Mouse (Mus musculus) heart, embryonic 13.5 days (tissue): ENCODE results near the gene Ago3. TPM values are rescaled to one million over a fixed set of nuclear protein-coding genes. Genes with fewer than 3 reads are reported as not detected.

Experiments
- ATAC-seq: fragments of 200-750 bp; cut with Nextera tagmentation; 2 replicates; pipeline ENCODE4 v1.8.0; 2017; ENCODE audit warnings: moderate TSS enrichment; ENCODE audit not compliant: insufficient number of reproducible peaks, low FRiP score, low TSS enrichment; ENCODE audit errors: extremely low read depth
- H3K27ac ChIP-seq: fragments of 300-500 bp; sonication (generic); replicated peaks from 2 replicates; pipeline ENCODE4 v1.5.1; 2015; ENCODE audit warnings: moderate library complexity, mild to moderate bottlenecking, inconsistent platforms
- H3K27me3 ChIP-seq: fragments of 300-500 bp; sonication (generic); replicated peaks from 2 replicates; pipeline ENCODE4 v1.6.1; 2015; ENCODE audit warnings: mild to moderate bottlenecking, inconsistent platforms
- H3K36me3 ChIP-seq: fragments of 300-500 bp; sonication (generic); 2 replicates; pipeline ENCODE4 v1.6.1; 2015; ENCODE audit warnings: mild to moderate bottlenecking, inconsistent platforms
- H3K4me1 ChIP-seq: fragments of 300-500 bp; sonication (generic); 2 replicates; pipeline ENCODE4 v1.6.1; 2015; ENCODE audit warnings: inconsistent platforms
- H3K4me2 ChIP-seq: fragments of 300-500 bp; sonication (generic); 2 replicates; pipeline ENCODE4 v1.6.1; 2015; ENCODE audit warnings: inconsistent platforms, mild to moderate bottlenecking, moderate library complexity
- H3K4me3 ChIP-seq: fragments of 300-500 bp; sonication (generic); 2 replicates; pipeline ENCODE4 v1.5.1; 2015; ENCODE audit warnings: moderate library complexity, mild to moderate bottlenecking, inconsistent platforms
- H3K9ac ChIP-seq: fragments of 300-500 bp; sonication (generic); 2 replicates; pipeline ENCODE4 v1.6.1; 2015; ENCODE audit warnings: inconsistent platforms, mild to moderate bottlenecking, moderate library complexity
- H3K9me3 ChIP-seq: fragments of 300-500 bp; sonication (generic); 2 replicates; pipeline ENCODE4 v1.6.1; 2016; ENCODE audit warnings: inconsistent platforms
- WGBS: fragments of 180-500 bp; shearing (Covaris S2); methylation state at CpG from one replicate; pipeline ENCODE4 v1.1.7; 2015; ENCODE audit warnings: mixed read lengths; 5-methylcytosine and 5-hydroxymethylcytosine counted together
- polyA plus RNA-seq: library from polyadenylated mRNA; unstranded; fragments of >200 nt; fragmentation: Nextera tagmentation; extraction: Ambion mirVana; gene quantifications from 2 replicates; pipeline ENCODE4 v1.2.1, GENCODE M21; 2015

Gene Ago3
- polyA plus RNA-seq, 1 experiment from 2014 or later, result 10.4 TPM

DNA sequence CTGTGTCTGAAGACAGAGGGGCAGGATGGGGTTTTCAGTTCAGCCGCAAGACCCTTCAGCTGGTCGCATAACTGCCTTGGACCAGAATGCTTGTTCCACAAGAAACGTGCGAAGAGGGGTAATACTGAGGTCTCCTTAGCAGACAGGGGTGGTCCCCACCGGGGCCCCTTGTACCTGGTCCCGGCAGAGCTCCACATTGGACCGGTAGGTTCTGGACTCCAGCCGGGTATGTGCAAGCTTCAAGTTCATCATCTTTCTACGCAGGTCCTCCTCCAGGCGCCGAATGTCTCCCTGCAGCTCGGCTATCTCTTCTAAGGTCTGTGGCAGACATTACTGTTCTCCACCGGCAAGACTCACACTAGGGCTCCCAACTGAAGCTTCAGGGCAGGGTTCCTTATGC is 106.7 kb downstream of the Ago3 start:
- Histone ChIP-seq H3K9me3 (no peaks in the 10 kb centered on the region), H3K27me3 (peaks cover 41% of the 10 kb centered on the region), H3K4me3 (no peak overlapping the region), H3K36me3 (peaks cover 13% of the 10 kb centered on the region), H3K9ac (no peak overlapping the region), H3K27ac (no peak overlapping the region), H3K4me1 (peaks cover 30% of the 10 kb centered on the region), H3K4me2 (no peak overlapping the region)
- WGBS, result 87% methylated on average over 13 of the region's 13 CpGs
- no peak for ATAC-seq

DNA sequence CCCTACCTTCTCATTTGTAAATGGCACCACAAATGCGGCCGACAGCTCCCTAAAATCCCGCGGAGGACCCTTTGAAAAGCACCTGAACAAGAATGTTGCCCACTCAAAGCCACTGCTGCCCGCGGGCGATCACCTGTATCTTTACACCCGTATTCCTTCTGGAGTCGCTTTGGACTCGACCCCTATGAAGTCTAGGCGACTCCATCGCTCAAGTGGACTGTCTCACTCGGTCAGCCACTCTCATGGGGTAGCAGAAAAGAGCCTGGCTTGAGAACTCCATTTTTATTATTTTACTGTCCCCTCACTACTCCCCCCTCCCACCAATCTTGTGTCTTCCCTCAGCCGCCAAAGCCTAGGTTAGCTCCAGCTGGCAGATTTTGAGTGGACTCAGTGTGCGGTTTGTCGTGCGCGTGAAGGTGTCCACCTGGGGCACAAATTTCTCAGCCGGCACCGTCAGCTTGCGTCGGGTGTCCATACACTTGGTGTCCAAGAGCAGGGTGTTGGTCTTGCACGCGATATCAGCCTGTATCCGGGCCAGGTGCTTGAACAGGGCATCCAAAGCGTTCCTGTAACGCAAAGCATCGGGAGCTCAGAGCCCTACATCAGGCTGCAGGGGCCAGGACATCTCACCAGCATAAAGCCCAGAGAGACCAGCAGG is 107.4 kb downstream of the Ago3 start:
- Histone ChIP-seq H3K36me3 (peaks cover 20% of the 10 kb centered on the region), H3K4me2 (peak overlapping the region; percentile 95), H3K27me3 (peaks cover 41% of the 10 kb centered on the region), H3K27ac (no peak overlapping the region), H3K4me1 (peaks cover 30% of the 10 kb centered on the region), H3K4me3 (peak overlapping the region; percentile 86), H3K9ac (peak overlapping the region; percentile 93), H3K9me3 (no peaks in the 10 kb centered on the region)
- 51% methylated on average over 28 of the region's 28 CpGs for WGBS
- ATAC-seq, result no peak

DNA sequence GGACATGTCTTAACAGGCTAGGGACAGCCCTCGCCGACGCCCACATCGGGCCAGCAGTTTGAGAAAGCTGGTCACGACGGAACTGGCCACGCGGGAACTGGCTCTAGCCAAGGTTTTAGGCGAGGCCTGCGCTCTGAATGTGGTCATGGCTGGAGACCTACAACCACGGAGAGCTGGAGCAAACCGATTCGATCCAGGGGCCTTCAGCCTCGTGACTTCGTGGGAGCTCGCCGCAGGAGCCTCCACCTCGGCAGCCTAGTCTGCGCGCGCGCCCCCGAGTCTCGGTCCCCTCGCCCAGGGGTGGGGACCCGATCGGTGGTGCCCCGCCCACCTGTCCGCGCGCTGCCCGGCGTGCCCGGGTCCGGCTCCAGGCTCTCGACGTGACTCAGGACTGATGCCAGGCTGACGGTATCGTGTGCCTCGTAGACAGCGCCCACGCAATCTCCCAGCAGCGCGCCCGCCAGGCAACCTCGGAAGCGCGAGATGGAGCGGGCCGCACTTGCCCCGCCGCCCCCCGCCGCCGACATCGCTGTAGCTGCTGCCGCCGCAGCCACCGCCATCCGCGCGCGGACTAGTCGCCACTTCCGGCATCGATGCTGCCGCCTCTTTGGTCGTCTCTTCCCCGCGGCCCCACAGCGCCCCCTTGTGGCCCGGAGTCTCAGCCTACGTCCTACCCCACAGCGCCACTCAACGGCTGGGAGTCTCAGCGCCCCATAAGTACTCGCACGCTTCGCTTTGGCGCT is 108.1 kb downstream of the Ago3 start, which contains the start of gene Adprhl2:
Adprhl2 (minus strand) TSS at position 593 of the 743 bp plus-strand sequence.
- Histone ChIP-seq H3K4me1 (peaks cover 30% of the 10 kb centered on the region), H3K4me3 (peak within 1 kb of the TSS; percentile 86), H3K36me3 (peaks cover 27% of the 10 kb centered on the region), H3K27ac (peak within 1 kb of the TSS; percentile 70), H3K9ac (peak within 1 kb of the TSS; percentile 93), H3K27me3 (peaks cover 41% of the 10 kb centered on the region), H3K4me2 (peak within 1 kb of the TSS; percentile 95), H3K9me3 (no peaks in the 10 kb centered on the region)
- under 1% methylated on average over 80 of the region's 80 CpGs for WGBS
- peak; percentile 78 for ATAC-seq

DNA sequence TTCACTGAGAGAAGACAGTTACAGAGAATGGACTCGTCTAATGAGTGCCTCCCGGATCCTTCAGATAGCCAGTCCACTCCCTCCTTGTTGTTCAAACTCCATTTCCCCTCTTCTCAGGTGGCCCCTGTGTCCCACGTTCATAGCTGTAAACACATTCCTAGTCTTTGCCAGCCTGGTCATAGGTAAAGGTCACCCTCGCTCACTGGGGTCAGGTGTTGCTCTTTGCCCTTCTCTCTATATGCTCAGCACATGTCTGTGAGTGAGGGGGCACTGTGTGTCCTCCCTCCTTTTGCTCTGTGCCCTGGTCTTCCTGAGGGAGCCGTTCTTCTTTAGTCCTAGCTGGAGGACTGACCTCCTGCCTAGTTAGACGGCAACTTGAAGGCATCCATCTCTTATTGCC is 109.5 kb downstream of the Ago3 start:
- Histone ChIP-seq H3K4me2 (peak overlapping the region; percentile 95; the same call in 1 of the 2 replicates), H3K27me3 (peaks cover 28% of the 10 kb centered on the region), H3K9ac (peak overlapping the region; percentile 37; the same call in 1 of the 2 replicates), H3K27ac (no peak overlapping the region), H3K4me3 (no peak overlapping the region), H3K9me3 (no peaks in the 10 kb centered on the region), H3K4me1 (peaks cover 31% of the 10 kb centered on the region), H3K36me3 (peaks cover 40% of the 10 kb centered on the region)
- 77% methylated on average over 6 of the region's 6 CpGs for WGBS
- ATAC-seq, result no peak

DNA sequence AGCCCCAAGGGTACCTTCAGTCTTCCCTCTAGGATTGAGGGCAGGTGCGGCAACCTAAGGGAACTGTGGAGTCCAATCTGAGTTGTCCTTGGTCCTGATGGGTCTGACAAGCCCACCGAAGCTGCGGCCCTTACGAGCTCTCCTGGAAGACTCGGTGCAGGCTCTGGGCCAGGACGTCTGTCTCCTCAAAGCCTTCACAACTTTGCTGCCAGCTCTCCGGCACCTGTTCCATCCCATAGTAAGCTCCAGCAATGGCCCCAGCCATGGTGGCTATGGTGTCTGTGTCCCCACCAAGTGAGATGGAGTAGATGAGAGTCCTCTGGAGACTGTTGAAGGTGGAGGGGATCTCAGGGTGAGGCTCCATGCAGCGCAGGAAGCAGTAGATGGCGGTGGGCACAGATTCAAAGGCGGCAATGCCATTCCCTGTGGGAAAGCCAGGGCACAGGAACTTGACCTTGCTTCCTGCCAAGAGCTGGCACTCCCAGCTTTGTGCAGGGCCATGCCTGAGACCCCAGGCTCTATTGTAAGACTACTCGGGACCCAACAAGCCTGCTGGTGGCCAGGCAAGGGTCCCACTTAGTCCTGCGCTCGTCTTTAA is 112.8 kb downstream of the Ago3 start:
- Histone ChIP-seq H3K4me2 (no peak overlapping the region), H3K9me3 (no peaks in the 10 kb centered on the region), H3K36me3 (peaks cover 43% of the 10 kb centered on the region), H3K4me1 (peaks cover 42% of the 10 kb centered on the region), H3K9ac (no peak overlapping the region), H3K27ac (no peak overlapping the region), H3K27me3 (no peaks in the 10 kb centered on the region; the same call in 1 of the 2 replicates), H3K4me3 (no peak overlapping the region)
- WGBS, result 89% methylated on average over 13 of the region's 13 CpGs
- ATAC-seq, result no peak

DNA sequence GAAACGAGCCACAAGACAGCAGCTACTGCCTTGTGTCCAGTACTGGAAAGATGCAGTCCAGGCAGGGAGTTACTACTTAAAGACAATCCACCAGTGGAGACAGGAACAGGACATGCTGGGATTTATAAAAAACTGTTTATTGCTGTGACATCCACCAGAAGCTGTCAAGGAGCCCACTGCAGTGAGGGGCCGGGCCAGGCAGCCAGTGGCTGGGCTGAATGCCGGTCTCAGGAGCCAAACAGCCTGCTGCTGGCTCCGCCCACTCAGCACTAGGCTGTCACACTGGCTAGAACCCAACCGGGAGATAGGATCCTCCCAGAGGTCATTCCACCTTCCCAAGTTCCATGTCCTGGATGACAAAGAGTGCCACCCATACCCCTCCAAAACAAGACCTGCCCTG is 113.4 kb downstream of the Ago3 start:
- no peak for ATAC-seq
- peaks cover 43% of the 10 kb centered on the region for H3K36me3 ChIP-seq
- H3K4me1 ChIP-seq, result peaks cover 42% of the 10 kb centered on the region
- no peak overlapping the region for H3K4me3 ChIP-seq
- H3K27me3 ChIP-seq, result no peaks in the 10 kb centered on the region; the same call in 1 of the 2 replicates
- 34% methylated on average over 5 of the region's 5 CpGs for WGBS
- H3K27ac ChIP-seq, result no peak overlapping the region
- H3K9me3 ChIP-seq, result no peaks in the 10 kb centered on the region
- no peak overlapping the region for H3K4me2 ChIP-seq
- no peak overlapping the region for H3K9ac ChIP-seq

DNA sequence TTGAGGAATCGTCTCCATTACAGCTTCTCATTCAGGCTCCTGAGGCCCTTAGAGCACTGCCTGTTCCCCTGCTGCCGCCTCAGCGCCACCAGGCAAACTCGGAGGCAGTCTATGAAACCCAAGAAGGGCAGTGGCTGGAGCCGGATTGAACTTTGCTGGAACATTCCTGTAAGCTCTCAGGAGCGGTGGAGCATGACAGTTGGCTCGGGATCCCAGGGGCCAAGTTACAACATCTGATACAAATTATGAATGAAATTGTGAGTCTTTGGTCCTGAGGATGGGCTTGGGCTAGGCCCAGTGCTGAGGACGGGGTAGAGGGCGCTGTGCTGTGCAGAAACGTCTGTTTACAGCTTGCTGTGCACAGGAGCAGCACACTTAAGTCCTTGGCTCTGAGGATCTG is 115.0 kb downstream of the Ago3 start:
- H3K36me3 ChIP-seq, result peaks cover 40% of the 10 kb centered on the region
- 60% methylated on average over 10 of the region's 10 CpGs for WGBS
- ATAC-seq, result no peak
- H3K9me3 ChIP-seq, result no peaks in the 10 kb centered on the region
- peaks cover 32% of the 10 kb centered on the region for H3K4me1 ChIP-seq
- H3K27me3 ChIP-seq, result peaks cover 2% of the 10 kb centered on the region
- no peak overlapping the region for H3K9ac ChIP-seq
- no peak overlapping the region for H3K27ac ChIP-seq
- H3K4me2 ChIP-seq, result no peak overlapping the region
- no peak overlapping the region for H3K4me3 ChIP-seq

DNA sequence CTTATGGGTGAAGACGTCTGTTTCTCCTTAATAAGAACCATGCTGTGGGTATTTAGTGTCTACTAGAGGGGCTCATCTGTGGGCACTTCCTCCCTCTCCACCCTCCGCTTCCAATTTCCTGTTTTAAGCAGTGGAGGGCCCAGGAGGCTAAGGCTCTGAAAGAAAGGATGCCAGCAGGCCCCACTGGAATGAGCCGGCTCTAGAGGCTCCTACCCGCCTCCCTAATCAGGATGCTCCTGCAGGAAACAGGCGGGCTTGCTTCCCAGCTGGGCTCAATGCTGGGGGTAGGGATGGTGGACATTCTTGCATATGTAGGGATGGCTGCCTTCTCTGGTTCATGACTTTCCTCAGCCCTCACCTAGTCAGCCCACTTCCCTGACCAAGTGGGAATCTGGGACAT is 116.2 kb downstream of the Ago3 start:
- H3K9ac ChIP-seq, result 0 out of 2 replicates have a peak overlapping the region, but pooled peaks have one; percentile 13
- WGBS, result 32% methylated on average over 5 of the region's 5 CpGs
- no peak for ATAC-seq
- H3K27me3 ChIP-seq, result peaks cover 11% of the 10 kb centered on the region
- H3K4me3 ChIP-seq, result no peak overlapping the region
- peaks cover 35% of the 10 kb centered on the region for H3K4me1 ChIP-seq
- H3K36me3 ChIP-seq, result peaks cover 35% of the 10 kb centered on the region
- H3K9me3 ChIP-seq, result no peaks in the 10 kb centered on the region
- no peak overlapping the region for H3K27ac ChIP-seq
- no peak overlapping the region for H3K4me2 ChIP-seq

DNA sequence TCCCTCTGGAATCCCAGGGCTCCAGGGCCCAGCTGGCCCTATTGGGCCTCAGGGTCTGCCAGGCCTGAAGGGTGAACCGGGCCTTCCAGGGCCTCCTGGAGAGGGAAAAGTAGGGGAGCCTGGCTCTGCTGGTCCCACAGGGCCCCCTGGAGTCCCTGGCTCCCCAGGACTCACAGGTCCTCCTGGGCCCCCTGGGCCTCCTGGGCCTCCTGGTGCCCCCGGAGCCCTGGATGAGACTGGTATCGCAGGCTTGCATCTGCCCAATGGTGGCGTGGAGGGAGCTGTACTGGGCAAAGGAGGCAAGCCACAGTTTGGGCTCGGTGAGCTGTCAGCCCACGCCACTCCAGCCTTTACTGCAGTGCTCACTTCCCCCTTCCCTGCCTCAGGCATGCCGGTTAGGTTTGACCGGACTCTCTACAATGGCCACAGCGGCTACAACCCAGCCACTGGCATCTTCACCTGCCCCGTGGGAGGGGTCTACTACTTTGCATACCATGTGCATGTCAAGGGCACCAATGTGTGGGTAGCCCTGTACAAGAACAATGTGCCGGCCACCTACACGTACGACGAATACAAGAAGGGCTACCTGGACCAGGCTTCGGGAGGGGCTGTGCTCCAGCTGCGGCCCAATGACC is 117.7 kb downstream of the Ago3 start:
- Histone ChIP-seq H3K4me1 (peaks cover 35% of the 10 kb centered on the region), H3K4me2 (no peak overlapping the region), H3K9ac (no peak overlapping the region), H3K36me3 (peaks cover 20% of the 10 kb centered on the region), H3K27ac (no peak overlapping the region), H3K9me3 (no peaks in the 10 kb centered on the region), H3K27me3 (peaks cover 11% of the 10 kb centered on the region), H3K4me3 (no peak overlapping the region)
- 86% methylated on average over 16 of the region's 16 CpGs for WGBS
- no peak for ATAC-seq

DNA sequence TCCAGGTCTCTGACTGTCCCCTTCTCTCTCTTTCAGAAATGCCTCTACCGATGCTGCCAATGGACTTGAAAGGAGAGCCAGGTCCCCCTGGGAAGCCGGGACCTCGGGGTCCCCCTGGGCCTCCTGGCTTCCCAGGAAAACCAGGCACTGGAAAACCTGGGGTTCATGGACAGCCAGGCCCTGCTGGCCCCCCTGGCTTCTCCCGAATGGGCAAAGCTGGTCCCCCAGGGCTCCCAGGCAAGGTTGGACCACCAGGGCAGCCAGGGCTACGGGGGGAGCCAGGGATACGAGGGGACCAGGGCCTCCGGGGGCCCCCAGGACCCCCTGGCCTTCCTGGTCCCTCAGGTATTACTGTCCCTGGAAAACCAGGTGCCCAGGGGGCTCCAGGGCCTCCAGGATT is 119.0 kb downstream of the Ago3 start:
- WGBS, result 70% methylated on average over 7 of the region's 7 CpGs
- Histone ChIP-seq H3K4me3 (no peak overlapping the region), H3K9ac (no peak overlapping the region), H3K4me1 (peaks cover 29% of the 10 kb centered on the region), H3K9me3 (no peaks in the 10 kb centered on the region), H3K27ac (no peak overlapping the region), H3K4me2 (no peak overlapping the region), H3K36me3 (peaks cover 6% of the 10 kb centered on the region; the same call in 1 of the 2 replicates), H3K27me3 (peaks cover 11% of the 10 kb centered on the region)
- ATAC-seq, result no peak

DNA sequence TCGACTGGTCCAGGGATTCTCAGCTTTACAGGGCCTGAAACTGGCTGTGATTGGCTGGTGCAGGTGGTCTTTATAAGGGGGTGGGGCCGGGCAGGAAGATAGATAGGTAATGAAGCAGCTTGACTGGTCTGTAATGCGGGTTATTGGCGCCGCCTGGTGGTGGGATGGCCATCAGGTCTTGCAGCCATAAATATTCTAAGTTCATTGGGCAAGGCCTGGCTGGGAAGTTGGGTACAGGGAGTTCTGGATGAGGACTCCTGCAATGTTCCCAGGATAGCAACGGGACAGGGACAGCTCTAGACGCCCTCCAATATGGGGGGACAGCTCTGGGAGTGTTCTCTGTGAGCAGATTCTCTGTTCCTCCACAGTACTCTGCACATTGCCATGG is 119.4 kb downstream of the Ago3 start:
- 0 out of 2 replicates have a peak overlapping the region, but pooled peaks have one; percentile 1 for H3K4me3 ChIP-seq
- WGBS, result under 1% methylated on average over 7 of the region's 7 CpGs
- no peak overlapping the region for H3K27ac ChIP-seq
- no peak overlapping the region for H3K9ac ChIP-seq
- ATAC-seq, result no peak; the same call in 1 of the 2 replicates
- H3K9me3 ChIP-seq, result no peaks in the 10 kb centered on the region
- peaks cover 11% of the 10 kb centered on the region for H3K27me3 ChIP-seq
- H3K4me1 ChIP-seq, result peaks cover 26% of the 10 kb centered on the region
- 0 out of 2 replicates have a peak, but pooled peaks cover 3% of the 10 kb centered on the region for H3K36me3 ChIP-seq
- peak overlapping the region; percentile 54 for H3K4me2 ChIP-seq
